Mouse (Mus musculus): ENCODE results near the gene 0610010K14Rik. TPM values are rescaled to one million over a fixed set of nuclear protein-coding genes. Genes with fewer than 3 reads are reported as not detected.
A peak's percentile ranks its signal among the peaks of the same experiment; 100 is the strongest.

The 0610010K14Rik gene
- polyA plus RNA-seq, 1 experiment from 2014 or later = 173 TPM

- H3K4me3 ChIP-seq = peak overlapping the region; percentile 36
- no peaks in the 10 kb centered on the region for H3K9me3 ChIP-seq
- no peak for ATAC-seq (replicated peaks)
- peaks cover 8% of the 10 kb centered on the region; the same call in 1 of the 2 replicates for H3K36me3 ChIP-seq (replicated peaks)
- 36% methylated on average over 8 of the region's 8 CpGs for WGBS
- H3K9ac ChIP-seq = peak overlapping the region; percentile 40; the same call in 1 of the 2 replicates
- H3K27ac ChIP-seq = no peak overlapping the region
- peak overlapping the region; percentile 49 for H3K4me2 ChIP-seq
- peaks cover 32% of the 10 kb centered on the region for H3K4me1 ChIP-seq
- H3K27me3 ChIP-seq (replicated peaks) = peaks cover 27% of the 10 kb centered on the region
Observed at GRCm38 (mm10) chr11:70233016-70233415, 4.7 kb downstream of the 0610010K14Rik start.

GRCm38 (mm10) chr11:70232546-70232945 lies 5.2 kb downstream of the 0610010K14Rik start:
- Histone ChIP-seq H3K4me3 (peak overlapping the region; percentile 36), H3K9me3 (no peaks in the 10 kb centered on the region), H3K36me3 (replicated peaks) (peaks cover 8% of the 10 kb centered on the region; the same call in 1 of the 2 replicates), H3K4me2 (peak overlapping the region; percentile 49), H3K27me3 (replicated peaks) (peaks cover 31% of the 10 kb centered on the region), H3K27ac (no peak overlapping the region), H3K9ac (peak overlapping the region; percentile 40; the same call in 1 of the 2 replicates), H3K4me1 (peaks cover 32% of the 10 kb centered on the region)
- WGBS = 10% methylated on average over 9 of the region's 10 CpGs
- ATAC-seq (replicated peaks) = no peak

DNA sequence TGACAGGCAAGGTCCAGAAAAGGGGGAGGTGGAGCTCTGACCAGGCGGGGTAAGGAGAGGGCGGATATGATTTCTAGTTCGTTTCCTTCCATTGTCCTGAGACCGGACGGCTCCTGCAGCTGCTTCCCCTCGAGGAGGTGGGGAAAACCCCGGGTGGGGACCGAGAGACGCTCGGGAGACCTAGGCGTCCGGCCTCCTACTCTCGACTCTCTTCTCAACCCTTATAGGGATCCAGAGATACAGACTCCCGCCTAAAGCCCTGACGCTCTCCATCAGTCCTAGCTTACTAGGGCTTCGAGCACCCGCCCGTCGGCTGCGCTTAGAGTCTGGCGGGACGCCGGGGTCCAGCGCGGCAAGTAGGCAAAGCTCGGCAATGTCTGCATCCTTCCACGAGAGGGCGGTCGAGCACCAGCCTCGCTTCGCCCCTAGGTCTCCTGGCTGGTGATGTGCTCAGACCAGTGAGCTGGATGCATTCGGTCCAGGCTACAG lies 7.4 kb downstream of the 0610010K14Rik start:
- WGBS = under 1% methylated on average over 32 of the region's 32 CpGs
- H3K4me1 ChIP-seq = peaks cover 40% of the 10 kb centered on the region
- no peak overlapping the region for H3K9ac ChIP-seq
- H3K4me3 ChIP-seq = peak overlapping the region; percentile 31; the same call in 1 of the 2 replicates
- H3K27me3 ChIP-seq (replicated peaks) = peaks cover 53% of the 10 kb centered on the region
- H3K27ac ChIP-seq = no peak overlapping the region
- no peaks in the 10 kb centered on the region for H3K9me3 ChIP-seq
- ATAC-seq (replicated peaks) = 0 out of 2 replicates have a peak, but pooled peaks have one; percentile 34
- peak overlapping the region; percentile 52; the same call in 1 of the 2 replicates for H3K4me2 ChIP-seq
- H3K36me3 ChIP-seq (replicated peaks) = peaks cover 8% of the 10 kb centered on the region; the same call in 1 of the 2 replicates

DNA sequence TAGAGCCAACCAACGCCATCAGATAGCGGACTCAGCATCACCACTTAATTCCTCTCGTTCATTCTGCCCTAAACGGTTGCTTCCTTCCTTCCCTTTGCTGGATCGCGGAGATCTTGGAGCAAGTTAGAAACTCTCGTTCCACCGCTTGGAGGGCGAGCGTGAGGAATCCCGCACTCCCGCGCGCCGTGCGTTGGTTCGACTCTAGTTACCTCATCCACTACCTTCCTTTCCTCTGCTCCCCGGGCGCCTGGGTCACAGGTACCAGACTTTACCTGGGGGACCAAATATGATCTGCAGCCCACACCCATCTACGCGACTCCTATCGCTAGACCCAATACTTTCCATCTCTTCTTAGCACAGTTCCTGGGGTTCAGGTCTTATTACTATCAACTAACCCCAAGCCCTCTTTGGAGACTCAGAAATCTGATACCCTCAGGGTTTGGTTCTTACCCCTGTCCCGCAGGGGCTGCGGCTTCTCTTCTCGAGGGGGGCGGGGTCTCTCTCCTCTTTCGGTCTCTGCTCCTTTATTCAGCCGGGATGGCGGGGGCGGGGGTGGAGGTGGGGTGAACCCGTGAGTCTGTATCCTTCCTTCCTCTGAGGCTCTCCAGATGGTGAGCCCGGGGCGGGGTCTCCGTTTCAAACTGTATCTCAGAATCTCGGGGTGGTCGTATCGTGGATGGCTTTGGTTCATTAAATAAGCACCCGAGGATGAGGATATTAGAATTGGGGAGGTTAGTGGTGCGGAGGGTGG lies 8.3 kb downstream of the 0610010K14Rik start, which contains the start of gene Bcl6b:
Bcl6b (minus strand) TSS at position 539 of the 751 bp plus-strand sequence.
- no peak within 1 kb of the TSS for H3K27ac ChIP-seq
- ATAC-seq (replicated peaks) = no peak

DNA sequence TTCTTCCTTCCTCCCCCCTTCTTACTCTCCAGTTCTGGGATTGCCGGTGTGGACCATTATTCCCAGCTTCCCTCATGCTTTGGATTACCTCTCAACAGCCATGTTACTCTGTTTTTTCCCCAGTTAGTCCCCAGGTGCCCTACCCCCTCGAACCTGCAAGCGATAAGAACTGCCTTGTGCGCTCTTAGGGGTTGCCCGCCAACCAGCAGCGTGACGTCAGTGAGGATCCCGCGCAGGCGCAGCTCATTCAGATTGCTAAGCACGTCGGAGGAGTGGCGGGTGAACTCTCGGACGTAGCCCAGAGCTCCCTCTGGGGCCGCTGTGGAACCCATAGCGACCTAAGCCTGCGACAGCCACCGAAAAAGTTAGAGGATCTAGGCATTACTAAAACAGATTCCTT lies 8.9 kb downstream of the 0610010K14Rik start:
- H3K36me3 ChIP-seq (replicated peaks) = no peaks in the 10 kb centered on the region
- H3K9ac ChIP-seq = no peak overlapping the region; the same call in 1 of the 2 replicates
- H3K27me3 ChIP-seq (replicated peaks) = peaks cover 55% of the 10 kb centered on the region
- peak; percentile 24; the same call in 1 of the 2 replicates for ATAC-seq (replicated peaks)
- peak overlapping the region; percentile 52 for H3K4me2 ChIP-seq
- H3K4me1 ChIP-seq = peaks cover 40% of the 10 kb centered on the region
- H3K9me3 ChIP-seq = no peaks in the 10 kb centered on the region
- H3K27ac ChIP-seq = no peak overlapping the region
- 2% methylated on average over 19 of the region's 19 CpGs for WGBS
- H3K4me3 ChIP-seq = peak overlapping the region; percentile 31

More for the DNA sequence above, 8.3 kb downstream of the 0610010K14Rik start, which contains the start of gene Bcl6b:
- Histone ChIP-seq H3K4me3 (peak within 1 kb of the TSS; percentile 31), H3K4me1 (peaks cover 40% of the 10 kb centered on the region), H3K27me3 (replicated peaks) (peaks cover 55% of the 10 kb centered on the region), H3K4me2 (peak within 1 kb of the TSS; percentile 52), H3K9me3 (no peaks in the 10 kb centered on the region), H3K36me3 (replicated peaks) (0 out of 2 replicates have a peak, but pooled peaks cover under 1% of the 10 kb centered on the region), H3K9ac (no peak within 1 kb of the TSS; the same call in 1 of the 2 replicates)
- 3% methylated on average over 39 of the region's 39 CpGs for WGBS

- Histone ChIP-seq H3K9ac (no peak overlapping the region), H3K27ac (no peak overlapping the region), H3K9me3 (no peaks in the 10 kb centered on the region), H3K36me3 (replicated peaks) (no peaks in the 10 kb centered on the region), H3K4me3 (no peak overlapping the region), H3K4me1 (peaks cover 37% of the 10 kb centered on the region), H3K27me3 (replicated peaks) (peaks cover 55% of the 10 kb centered on the region), H3K4me2 (peak overlapping the region; percentile 52; the same call in 1 of the 2 replicates)
- ATAC-seq (replicated peaks) = no peak
- 88% methylated on average over 4 of the region's 4 CpGs for WGBS
Observed at GRCm38 (mm10) chr11:70227661-70228245, 10.0 kb downstream of the 0610010K14Rik start.

GRCm38 (mm10) chr11:70227126-70227525 lies 10.6 kb downstream of the 0610010K14Rik start:
- no peak for ATAC-seq (replicated peaks)
- Histone ChIP-seq H3K4me1 (peaks cover 40% of the 10 kb centered on the region), H3K9ac (peak overlapping the region; percentile 23; the same call in 1 of the 2 replicates), H3K4me2 (peak overlapping the region; percentile 49), H3K27me3 (replicated peaks) (peaks cover 55% of the 10 kb centered on the region), H3K27ac (no peak overlapping the region), H3K4me3 (no peak overlapping the region), H3K9me3 (no peaks in the 10 kb centered on the region), H3K36me3 (replicated peaks) (no peaks in the 10 kb centered on the region)
- 34% methylated on average over 5 of the region's 5 CpGs for WGBS

GRCm38 (mm10) chr11:70226602-70226890 lies 11.2 kb downstream of the 0610010K14Rik start:
- H3K27ac ChIP-seq = no peak overlapping the region
- no peaks in the 10 kb centered on the region for H3K9me3 ChIP-seq
- H3K36me3 ChIP-seq (replicated peaks) = no peaks in the 10 kb centered on the region
- H3K4me3 ChIP-seq = peak overlapping the region; percentile 26
- H3K4me2 ChIP-seq = peak overlapping the region; percentile 49
- 7% methylated on average over 18 of the region's 18 CpGs for WGBS
- peak overlapping the region; percentile 23; the same call in 1 of the 2 replicates for H3K9ac ChIP-seq
- H3K27me3 ChIP-seq (replicated peaks) = peaks cover 55% of the 10 kb centered on the region
- no peak for ATAC-seq (replicated peaks)
- H3K4me1 ChIP-seq = peaks cover 46% of the 10 kb centered on the region

- Histone ChIP-seq H3K9ac (peak overlapping the region; percentile 23; the same call in 1 of the 2 replicates), H3K4me1 (peaks cover 47% of the 10 kb centered on the region), H3K9me3 (no peaks in the 10 kb centered on the region), H3K4me2 (peak overlapping the region; percentile 49), H3K27me3 (replicated peaks) (peaks cover 54% of the 10 kb centered on the region), H3K27ac (no peak overlapping the region), H3K36me3 (replicated peaks) (no peaks in the 10 kb centered on the region), H3K4me3 (peak overlapping the region; percentile 26)
- 20% methylated on average over 27 of the region's 27 CpGs for WGBS
- no peak for ATAC-seq (replicated peaks)
Observed at GRCm38 (mm10) chr11:70225798-70226601, 11.7 kb downstream of the 0610010K14Rik start.

- Histone ChIP-seq H3K27ac (no peak overlapping the region), H3K4me2 (no peak overlapping the region), H3K9ac (no peak overlapping the region), H3K36me3 (replicated peaks) (no peaks in the 10 kb centered on the region), H3K27me3 (replicated peaks) (peaks cover 35% of the 10 kb centered on the region), H3K4me3 (no peak overlapping the region), H3K4me1 (peaks cover 51% of the 10 kb centered on the region), H3K9me3 (no peaks in the 10 kb centered on the region)
- 92% methylated on average over 9 of the region's 9 CpGs for WGBS
- no peak for ATAC-seq (replicated peaks)
Observed at GRCm38 (mm10) chr11:70223724-70224123, 14.0 kb downstream of the 0610010K14Rik start.

GRCm38 (mm10) chr11:70221603-70222500 lies 15.9 kb downstream of the 0610010K14Rik start:
- Histone ChIP-seq H3K36me3 (replicated peaks) (0 out of 2 replicates have a peak, but pooled peaks cover 6% of the 10 kb centered on the region), H3K4me1 (peaks cover 46% of the 10 kb centered on the region), H3K27me3 (replicated peaks) (peaks cover 21% of the 10 kb centered on the region), H3K4me3 (peak overlapping the region; percentile 58), H3K4me2 (peak overlapping the region; percentile 88), H3K9ac (peak overlapping the region; percentile 57), H3K9me3 (no peaks in the 10 kb centered on the region), H3K27ac (peak overlapping the region; percentile 89)
- ATAC-seq (replicated peaks) = no peak
- 10% methylated on average over 14 of the region's 14 CpGs for WGBS
